Mouse (Mus musculus): Measurements from ENCODE around the gene Abcc6. TPM values are rescaled to one million over a fixed set of nuclear protein-coding genes. Genes with fewer than 3 reads are reported as not detected.

Abcc6 gene
- polyA plus RNA-seq, 1 experiment from 2014 or later = 0.15 TPM

GRCm38 (mm10) chr7:45921950-45922600 is 108.0 kb downstream of the Abcc6 start:
- Histone ChIP-seq H3K4me1 (replicated peaks; ENCODE audit: control insufficient read depth, insufficient read depth, low read length) (peaks cover 4% of the 10 kb centered on the region), H3K36me3 (ENCODE audit: control insufficient read depth, insufficient read depth, low read length) (no peaks in the 10 kb centered on the region), H3K9me3 (ENCODE audit: control insufficient read depth, low read length) (no peaks in the 10 kb centered on the region; the same call in 1 of the 2 replicates), H3K27me3 (ENCODE audit: control insufficient read depth, insufficient read depth, low read length) (0 out of 2 replicates have a peak, but pooled peaks cover 2% of the 10 kb centered on the region), H3K27ac (ENCODE audit: low read depth, low read length) (no peak overlapping the region), H3K4me2 (ENCODE audit: low read depth, low read length, severe bottlenecking) (peak overlapping the region; percentile 71; the same call in 1 of the 2 replicates), H3K4me3 (ENCODE audit: low read depth, low read length) (no peak overlapping the region), H3K9ac (ENCODE audit: low read length) (peak overlapping the region; percentile 44; the same call in 1 of the 2 replicates)
- ATAC-seq (replicated peaks; ENCODE audit: low FRiP score) (no peak), DNase-seq (ENCODE audit: low spot score) (no peak)
- 87% methylated on average over 12 of the region's 12 CpGs for WGBS

DNA sequence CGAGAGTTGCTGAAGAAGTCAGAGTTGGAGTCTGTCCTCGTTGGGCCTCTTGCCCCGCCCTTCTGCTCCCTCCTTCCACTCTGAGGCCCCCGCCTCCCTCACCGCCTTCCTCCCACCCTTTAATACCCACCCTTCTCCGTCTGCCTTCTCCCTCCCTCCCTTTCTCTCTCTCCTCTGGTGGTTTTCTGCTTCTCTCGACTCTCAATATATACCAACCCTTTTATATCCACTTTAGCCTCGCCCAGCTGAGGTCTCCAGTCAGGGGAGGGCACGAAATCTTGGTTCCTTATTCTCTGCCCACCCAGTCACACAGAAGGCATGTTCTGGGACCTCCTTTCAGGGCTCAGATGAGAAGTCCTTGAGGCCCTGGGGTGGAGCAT is 108.9 kb downstream of the Abcc6 start, which contains the start of gene Emp3:
TSS of gene Emp3 (minus strand) at position 163 of the 380 bp plus-strand sequence.
- H3K27ac ChIP-seq (ENCODE audit: low read depth, low read length) = no peak within 1 kb of the TSS
- 62% methylated on average over 9 of the region's 9 CpGs for WGBS
- H3K9me3 ChIP-seq (ENCODE audit: control insufficient read depth, low read length) = no peaks in the 10 kb centered on the region; the same call in 1 of the 2 replicates
- H3K27me3 ChIP-seq (ENCODE audit: control insufficient read depth, insufficient read depth, low read length) = 0 out of 2 replicates have a peak, but pooled peaks cover 2% of the 10 kb centered on the region
- no peak within 1 kb of the TSS for H3K9ac ChIP-seq (ENCODE audit: low read length)
- H3K4me1 ChIP-seq (replicated peaks; ENCODE audit: control insufficient read depth, insufficient read depth, low read length) = peaks cover 9% of the 10 kb centered on the region
- H3K4me2 ChIP-seq (ENCODE audit: low read depth, low read length, severe bottlenecking) = no peak within 1 kb of the TSS
- ATAC-seq (replicated peaks; ENCODE audit: low FRiP score) (no peak), DNase-seq (ENCODE audit: low spot score) (no peak)
- no peak within 1 kb of the TSS for H3K4me3 ChIP-seq (ENCODE audit: low read depth, low read length)
- no peaks in the 10 kb centered on the region for H3K36me3 ChIP-seq (ENCODE audit: control insufficient read depth, insufficient read depth, low read length)

DNA sequence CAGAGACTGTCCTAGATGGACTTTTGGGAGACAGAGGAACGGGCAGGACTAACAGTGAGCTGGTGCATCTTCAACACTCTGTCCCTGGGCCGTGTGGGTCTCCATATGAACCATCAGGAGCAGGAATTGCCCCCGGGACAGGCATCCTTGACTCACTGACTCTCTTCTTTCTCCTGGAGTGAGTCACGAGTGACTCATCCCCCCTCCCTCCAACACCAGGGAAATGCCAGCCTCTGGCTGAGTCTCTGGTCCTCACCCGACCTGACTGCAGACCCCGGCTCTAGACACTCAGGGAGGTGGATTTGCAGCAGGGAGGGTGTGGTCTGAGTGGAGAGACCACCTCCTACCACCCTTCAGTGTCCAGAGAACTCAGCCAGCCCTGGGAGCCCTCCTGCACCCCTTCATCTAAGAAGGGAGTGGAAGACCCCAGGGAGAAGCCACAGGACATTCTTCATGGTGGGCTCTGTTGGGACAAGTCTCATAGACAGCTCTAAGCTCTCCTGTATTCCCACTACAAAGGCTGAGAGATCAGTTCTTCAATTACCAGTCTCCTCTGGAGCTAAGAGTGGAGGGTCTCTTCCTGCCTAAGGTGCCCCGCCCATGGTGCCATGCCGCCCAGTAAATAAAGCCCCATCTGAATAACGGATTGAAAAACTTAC is 109.4 kb downstream of the Abcc6 start:
- ATAC-seq (replicated peaks; ENCODE audit: low FRiP score) (no peak), DNase-seq (ENCODE audit: low spot score) (no peak)
- Histone ChIP-seq H3K4me1 (replicated peaks; ENCODE audit: control insufficient read depth, insufficient read depth, low read length) (peaks cover 14% of the 10 kb centered on the region), H3K9ac (ENCODE audit: low read length) (no peak overlapping the region), H3K27me3 (ENCODE audit: control insufficient read depth, insufficient read depth, low read length) (0 out of 2 replicates have a peak, but pooled peaks cover 2% of the 10 kb centered on the region), H3K4me3 (ENCODE audit: low read depth, low read length) (no peak overlapping the region), H3K9me3 (ENCODE audit: control insufficient read depth, low read length) (no peaks in the 10 kb centered on the region; the same call in 1 of the 2 replicates), H3K27ac (ENCODE audit: low read depth, low read length) (no peak overlapping the region), H3K36me3 (ENCODE audit: control insufficient read depth, insufficient read depth, low read length) (no peaks in the 10 kb centered on the region), H3K4me2 (ENCODE audit: low read depth, low read length, severe bottlenecking) (no peak overlapping the region)
- WGBS = 58% methylated on average over 9 of the region's 9 CpGs

GRCm38 (mm10) chr7:45919761-45920160 is 110.3 kb downstream of the Abcc6 start:
- no peak overlapping the region for H3K4me2 ChIP-seq (ENCODE audit: low read depth, low read length, severe bottlenecking)
- no peak overlapping the region for H3K4me3 ChIP-seq (ENCODE audit: low read depth, low read length)
- H3K27me3 ChIP-seq (ENCODE audit: control insufficient read depth, insufficient read depth, low read length) = 0 out of 2 replicates have a peak, but pooled peaks cover 2% of the 10 kb centered on the region
- no peak overlapping the region for H3K27ac ChIP-seq (ENCODE audit: low read depth, low read length)
- 80% methylated on average over 4 of the region's 4 CpGs for WGBS
- ATAC-seq (replicated peaks; ENCODE audit: low FRiP score) (no peak), DNase-seq (ENCODE audit: low spot score) (no peak)
- H3K4me1 ChIP-seq (replicated peaks; ENCODE audit: control insufficient read depth, insufficient read depth, low read length) = peaks cover 15% of the 10 kb centered on the region
- no peaks in the 10 kb centered on the region for H3K36me3 ChIP-seq (ENCODE audit: control insufficient read depth, insufficient read depth, low read length)
- H3K9ac ChIP-seq (ENCODE audit: low read length) = no peak overlapping the region
- no peaks in the 10 kb centered on the region for H3K9me3 ChIP-seq (ENCODE audit: control insufficient read depth, low read length)

DNA sequence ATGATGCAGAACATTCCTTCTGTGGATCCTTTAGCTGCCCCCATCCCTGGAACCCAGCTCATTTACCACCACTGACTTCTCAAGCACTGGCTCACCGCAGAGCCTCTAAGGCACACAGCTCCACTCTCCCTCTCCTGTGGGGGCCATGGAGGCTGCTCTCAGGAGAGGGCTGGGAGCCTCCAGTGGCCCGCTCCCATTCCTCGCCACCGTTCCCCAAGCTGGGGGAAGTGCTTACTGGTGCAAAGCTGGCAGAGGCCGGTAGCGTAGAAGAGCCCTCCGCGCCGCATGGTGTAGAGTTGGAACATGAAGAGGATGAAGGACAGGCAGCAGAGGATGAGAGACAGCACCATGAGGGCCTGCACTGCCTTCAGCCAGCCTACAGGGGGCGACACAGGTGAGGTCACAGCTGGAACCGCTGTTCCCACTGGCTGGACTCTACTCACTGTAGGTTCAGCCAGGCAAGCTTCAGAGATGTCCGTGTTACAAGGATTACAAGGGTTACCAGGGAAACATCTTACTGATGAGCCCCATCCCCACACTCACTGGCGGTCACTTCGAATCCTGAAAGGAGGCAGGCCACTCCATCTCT is 110.9 kb downstream of the Abcc6 start:
- Histone ChIP-seq H3K4me2 (ENCODE audit: low read depth, low read length, severe bottlenecking) (no peak overlapping the region), H3K36me3 (ENCODE audit: control insufficient read depth, insufficient read depth, low read length) (no peaks in the 10 kb centered on the region), H3K4me3 (ENCODE audit: low read depth, low read length) (no peak overlapping the region), H3K9ac (ENCODE audit: low read length) (no peak overlapping the region), H3K27me3 (ENCODE audit: control insufficient read depth, insufficient read depth, low read length) (0 out of 2 replicates have a peak, but pooled peaks cover 2% of the 10 kb centered on the region), H3K4me1 (replicated peaks; ENCODE audit: control insufficient read depth, insufficient read depth, low read length) (peaks cover 15% of the 10 kb centered on the region), H3K27ac (ENCODE audit: low read depth, low read length) (no peak overlapping the region), H3K9me3 (ENCODE audit: control insufficient read depth, low read length) (no peaks in the 10 kb centered on the region)
- ATAC-seq (replicated peaks; ENCODE audit: low FRiP score) (no peak), DNase-seq (ENCODE audit: low spot score) (no peak)
- WGBS = 63% methylated on average over 14 of the region's 14 CpGs

DNA sequence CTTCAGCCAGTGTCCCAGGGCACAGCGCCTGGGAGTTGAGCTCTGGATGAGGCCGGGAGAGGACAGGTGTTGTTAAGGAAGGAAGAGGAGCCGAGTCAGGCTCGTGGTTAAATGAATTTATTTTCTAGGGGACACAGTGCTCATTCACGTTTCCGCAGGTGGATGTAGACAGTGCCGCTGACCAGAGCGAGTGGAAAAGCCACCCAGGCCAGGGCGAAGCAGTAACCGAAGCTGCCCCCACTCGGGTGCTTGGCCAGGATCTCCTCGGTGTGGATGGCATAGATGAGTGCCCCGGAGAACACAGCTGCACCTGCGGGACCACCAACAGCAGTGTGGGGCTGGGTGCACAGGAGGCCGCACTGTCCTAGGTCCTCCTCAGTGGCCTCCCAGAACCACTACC is 112.2 kb downstream of the Abcc6 start:
- Histone ChIP-seq H3K4me3 (ENCODE audit: low read depth, low read length) (no peak overlapping the region), H3K9me3 (ENCODE audit: control insufficient read depth, low read length) (no peaks in the 10 kb centered on the region), H3K4me2 (ENCODE audit: low read depth, low read length, severe bottlenecking) (no peak overlapping the region), H3K4me1 (replicated peaks; ENCODE audit: control insufficient read depth, insufficient read depth, low read length) (peaks cover 15% of the 10 kb centered on the region), H3K27ac (ENCODE audit: low read depth, low read length) (no peak overlapping the region), H3K36me3 (ENCODE audit: control insufficient read depth, insufficient read depth, low read length) (no peaks in the 10 kb centered on the region), H3K27me3 (ENCODE audit: control insufficient read depth, insufficient read depth, low read length) (no peaks in the 10 kb centered on the region), H3K9ac (ENCODE audit: low read length) (no peak overlapping the region)
- ATAC-seq (replicated peaks; ENCODE audit: low FRiP score) (no peak), DNase-seq (ENCODE audit: low spot score) (no peak)
- 88% methylated on average over 15 of the region's 15 CpGs for WGBS

Other genes starting within 250 kb of the Abcc6 start
- 5.2 and 6.6 TPM in 2 replicates for gene Lmtk3, start 246.6 kb downstream of the Abcc6 start, polyA plus RNA-seq (2014; fragmentation: Nextera tagmentation; extraction: Ambion mirVana)
- 1.4 and 1.6 TPM in 2 replicates for gene Sult2b1, start 245.6 kb downstream of the Abcc6 start, polyA plus RNA-seq (2014; fragmentation: Nextera tagmentation; extraction: Ambion mirVana)
- gene Cyth2, start 215.7 kb downstream of the Abcc6 start, polyA plus RNA-seq (2014; fragmentation: Nextera tagmentation; extraction: Ambion mirVana) = 194 and 207 TPM in 2 replicates
- gene Kcnj14, start 205.5 kb downstream of the Abcc6 start, polyA plus RNA-seq (2014; fragmentation: Nextera tagmentation; extraction: Ambion mirVana) = 0.37 and 0.45 TPM in 2 replicates
- 84.8 and 88.2 TPM in 2 replicates for gene Grwd1, start 199.4 kb downstream of the Abcc6 start, polyA plus RNA-seq (2014; fragmentation: Nextera tagmentation; extraction: Ambion mirVana)
- gene Kdelr1, start 157.5 kb downstream of the Abcc6 start, polyA plus RNA-seq (2014; fragmentation: Nextera tagmentation; extraction: Ambion mirVana) = 68.3 and 69.4 TPM in 2 replicates
- gene Grin2d, start 151.9 kb downstream of the Abcc6 start, polyA plus RNA-seq (2014; fragmentation: Nextera tagmentation; extraction: Ambion mirVana) = 0.16 and 0.31 TPM in 2 replicates
- gene Syngr4, start 133.6 kb downstream of the Abcc6 start, polyA plus RNA-seq (2014; fragmentation: Nextera tagmentation; extraction: Ambion mirVana) = 1.1 and 2.1 TPM in 2 replicates
- gene Tmem143, start 133.4 kb downstream of the Abcc6 start, polyA plus RNA-seq (2014; fragmentation: Nextera tagmentation; extraction: Ambion mirVana) = 2.6 and 3.2 TPM in 2 replicates
- gene Emp3, start 108.9 kb downstream of the Abcc6 start, polyA plus RNA-seq (2014; fragmentation: Nextera tagmentation; extraction: Ambion mirVana) = 15.2 and 20.6 TPM in 2 replicates
- gene Ccdc114, start 106.2 kb downstream of the Abcc6 start, polyA plus RNA-seq (2014; fragmentation: Nextera tagmentation; extraction: Ambion mirVana) = 2.4 and 3.1 TPM in 2 replicates
- 20.2 TPM in 2 replicates for gene Nomo1, start 3.4 kb upstream of the Abcc6 start, polyA plus RNA-seq (2014; fragmentation: Nextera tagmentation; extraction: Ambion mirVana)
- 0.20 and 0.48 TPM in 2 replicates for gene Kcnj11, start 70.5 kb upstream of the Abcc6 start, polyA plus RNA-seq (2014; fragmentation: Nextera tagmentation; extraction: Ambion mirVana)
- gene Abcc8, start 149.7 kb upstream of the Abcc6 start, polyA plus RNA-seq (2014; fragmentation: Nextera tagmentation; extraction: Ambion mirVana) = 0.55 and 0.79 TPM in 2 replicates
- gene Ush1c, start 208.2 kb upstream of the Abcc6 start, polyA plus RNA-seq (2014; fragmentation: Nextera tagmentation; extraction: Ambion mirVana) = 3.1 and 4.7 TPM in 2 replicates
- 0.11 and 0.16 TPM in 2 replicates for gene Otog, start 210.7 kb upstream of the Abcc6 start, polyA plus RNA-seq (2014; fragmentation: Nextera tagmentation; extraction: Ambion mirVana)